Mouse (Mus musculus) liver, embryonic 14.5 days (tissue): ENCODE results near the gene Ccnl1.

Experiments
- CTCF ChIP-seq: IDR thresholded peaks from 2 replicates; pipeline ENCODE4 v1.5.1; 2016; ENCODE audit warnings: antibody characterized with exemption, low read depth, control low read depth
- EP300 ChIP-seq: IDR thresholded peaks from 2 replicates; pipeline ENCODE4 v1.6.1; 2016; ENCODE audit warnings: antibody characterized with exemption, low read depth

DNA sequence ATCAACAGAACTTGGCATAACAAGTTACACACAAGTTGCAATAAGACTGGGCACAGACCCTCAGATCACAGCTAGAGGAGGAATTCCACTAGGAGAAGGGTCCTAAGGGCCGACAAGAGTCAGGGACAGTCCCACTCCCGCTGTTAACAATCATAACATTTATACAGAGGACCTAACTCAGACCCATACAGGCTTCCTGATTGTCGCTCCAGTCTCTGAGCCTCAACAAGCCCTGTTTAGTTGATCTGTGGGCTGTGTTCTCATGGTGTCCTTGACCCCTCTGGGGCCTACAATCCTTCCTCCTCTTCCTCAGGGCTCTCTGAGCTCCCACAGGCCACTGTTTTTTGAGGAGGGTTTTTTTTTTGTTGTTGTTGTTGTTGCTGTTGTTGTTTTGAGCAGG, 18.2 kb upstream of the Ccnl1 start:
- no peak for TF ChIP-seq EP300
- no peak for TF ChIP-seq CTCF
